Mouse (Mus musculus): Measurements from ENCODE around the gene Adarb1.

- no peak for TF ChIP-seq CTCF (IDR thresholded peaks at IDR 0.05; ENCODE audit: borderline replicate concordance, insufficient read depth, low read depth, low read length)
- no peak for TF ChIP-seq POLR2A (IDR thresholded peaks at IDR 0.05; ENCODE audit: borderline replicate concordance, insufficient read depth, low read length)
Observed at GRCm38 (mm10) chr10:77324716-77325115, 93.4 kb downstream of the Adarb1 start.
